ENCODE assay signal across 8 mouse cellular contexts in the genomic region with DNA sequence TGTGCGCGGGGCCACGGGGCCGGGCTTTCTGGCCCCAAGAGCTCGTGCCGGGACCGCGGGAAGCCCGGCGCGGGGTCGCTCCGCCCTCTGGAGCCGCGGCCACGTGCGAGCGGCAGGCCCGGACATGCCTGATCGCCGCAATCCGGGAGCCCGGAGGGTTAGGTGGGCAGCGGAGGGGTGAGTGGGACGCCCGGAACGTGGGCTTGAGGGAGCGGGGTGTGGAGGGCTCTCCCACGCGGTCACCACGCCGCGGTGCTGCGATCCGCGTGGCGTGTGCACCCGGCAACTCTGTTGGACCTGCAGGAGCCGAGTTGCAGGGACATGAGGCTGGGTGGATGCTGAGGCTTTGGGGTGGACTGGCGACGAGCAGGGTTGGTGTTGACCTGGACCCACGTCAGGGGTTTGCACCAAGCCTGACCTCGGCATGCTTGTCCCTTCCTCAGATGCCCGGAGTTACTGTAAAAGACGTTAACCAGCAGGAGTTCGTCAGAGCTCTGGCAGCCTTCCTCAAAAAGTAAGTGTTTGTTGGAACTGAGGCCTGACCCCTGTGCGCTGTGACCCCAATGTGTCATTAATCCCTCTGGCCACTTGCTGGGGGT. TPM values are rescaled to one million over a fixed set of nuclear protein-coding genes. Genes with fewer than 3 reads are reported as not detected.
DNase-seq lines count a peak whose midpoint lies in the region; ATAC-seq and TF ChIP-seq lines count a peak whose summit lies in the region.

No protein-coding gene starts in this region.

- peak; percentile 59 for DNase-seq in adrenal gland, postnatal 14 days
- DNase-seq in adrenal gland, postnatal 36 days = no peak
- peak; percentile 35 for DNase-seq in thymus, postnatal 4 days
- no peak for DNase-seq in thymus, adult 18-20 months
- DNase-seq in kidney, postnatal 0 days (ENCODE audit: low spot score) = peak; percentile 58
- no peak for DNase-seq in midbrain, embryonic 14.5 days
- no peak for DNase-seq in B cell, adult 2 months

- H3K36me3 ChIP-seq in kidney, postnatal 0 days (ENCODE audit: insufficient read depth, low read length) = peaks cover 28% of the 10 kb centered on the region; the same call in 1 of the 2 replicates
- H3K36me3 ChIP-seq in midbrain, embryonic 14.5 days (ENCODE audit: control insufficient read depth, insufficient read depth, low read length) = peaks cover 39% of the 10 kb centered on the region

- peak overlapping the region; percentile 99 for H3K4me3 ChIP-seq in kidney, postnatal 0 days (replicated peaks; ENCODE audit: low read depth, low read length)
- peak overlapping the region; percentile 98 for H3K4me3 ChIP-seq in midbrain, embryonic 14.5 days (replicated peaks; ENCODE audit: low read depth, low read length)

- peak; percentile 2; the same call in 1 of the 2 replicates for ATAC-seq in kidney, postnatal 0 days (replicated peaks; ENCODE audit: low FRiP score, low read depth)
- ATAC-seq in midbrain, embryonic 14.5 days (ENCODE audit: low FRiP score, low TSS enrichment) = peak; percentile 1; the same call in 1 of the 2 replicates
- ATAC-seq in monocyte, adult 5-6 weeks (replicated peaks; ENCODE audit: insufficient number of reproducible peaks, low FRiP score, low TSS enrichment, poor library complexity, severe bottlenecking) = no peak

- 0% methylated on average over 47 of the region's 47 CpGs for WGBS in kidney, postnatal 0 days
- WGBS in midbrain, embryonic 14.5 days = under 1% methylated on average over 47 of the region's 47 CpGs

- H3K9ac ChIP-seq in kidney, postnatal 0 days (ENCODE audit: low read depth, low read length) = peak overlapping the region; percentile 100
- peak overlapping the region; percentile 99 for H3K9ac ChIP-seq in midbrain, embryonic 14.5 days (replicated peaks; ENCODE audit: low read length)

- peak overlapping the region; percentile 89 for H3K27ac ChIP-seq in kidney, postnatal 0 days
- peak overlapping the region; percentile 88 for H3K27ac ChIP-seq in midbrain, embryonic 14.5 days (replicated peaks; ENCODE audit: low read depth, low read length)

- no peaks in the 10 kb centered on the region for H3K9me3 ChIP-seq in kidney, postnatal 0 days (replicated peaks; ENCODE audit: low read length)
- no peaks in the 10 kb centered on the region for H3K9me3 ChIP-seq in midbrain, embryonic 14.5 days (ENCODE audit: control insufficient read depth, low read length)

- TF ChIP-seq CTCF in kidney, postnatal 0 days (IDR thresholded peaks at IDR 0.05; ENCODE audit: low read depth) = no peak

- peaks cover 15% of the 10 kb centered on the region; the same call in 1 of the 2 replicates for H3K4me1 ChIP-seq in kidney, postnatal 0 days (replicated peaks; ENCODE audit: insufficient read depth, low read length)
- peaks cover 13% of the 10 kb centered on the region for H3K4me1 ChIP-seq in midbrain, embryonic 14.5 days (ENCODE audit: control insufficient read depth, insufficient read depth, low read length)

- peak overlapping the region; percentile 83 for H3K4me2 ChIP-seq in kidney, postnatal 0 days (ENCODE audit: low read length)
- H3K4me2 ChIP-seq in midbrain, embryonic 14.5 days (ENCODE audit: low read length) = peak overlapping the region; percentile 83

- H3K27me3 ChIP-seq in kidney, postnatal 0 days (ENCODE audit: insufficient read depth, low read length) = no peaks in the 10 kb centered on the region
- no peaks in the 10 kb centered on the region for H3K27me3 ChIP-seq in midbrain, embryonic 14.5 days (ENCODE audit: control insufficient read depth, insufficient read depth, low read length)

RNA-seq across cellular contexts. Expression of a gene that starts 0.6 kb away (rescaled TPM):
- total RNA-seq in adrenal gland, postnatal 14 days (2021) = 750 and 933 TPM in 2 replicates
- total RNA-seq in adrenal gland, postnatal 36 days (2021) = 1,000 to 10,000 TPM in 1 of 2 experiments, 100 to 1,000 TPM in 1; 964 to 1,011 TPM
- polyA plus RNA-seq in kidney, postnatal 0 days (2015; fragmentation: Nextera tagmentation; extraction: Ambion mirVana) = 2,933 and 3,330 TPM in 2 replicates
- 1,428 and 1,598 TPM in 2 replicates for polyA plus RNA-seq in midbrain, embryonic 14.5 days (2014; fragmentation: Nextera tagmentation; extraction: Ambion mirVana)
- total RNA-seq in monocyte, adult 5-6 weeks (2017) = 599 to 964 TPM (median 888 TPM) in 3 replicates

RNA-seq across cellular contexts. Expression of a gene that starts 12.4 kb away (rescaled TPM):
- 6.0 and 35.0 TPM in 2 replicates for total RNA-seq in adrenal gland, postnatal 14 days (2021)
- under 1 TPM; 0.20 to 0.26 TPM for total RNA-seq in adrenal gland, postnatal 36 days (2021)
- 1.7 and 2.7 TPM in 2 replicates for polyA plus RNA-seq in kidney, postnatal 0 days (2015; fragmentation: Nextera tagmentation; extraction: Ambion mirVana)
- polyA plus RNA-seq in midbrain, embryonic 14.5 days (2014; fragmentation: Nextera tagmentation; extraction: Ambion mirVana) = 0.28 TPM in 1 of 2 replicates, not detected in the other
- 26.8 to 46.7 TPM (median 35.0 TPM) in 3 replicates for total RNA-seq in monocyte, adult 5-6 weeks (2017)

RNA-seq across cellular contexts. Expression of a gene that starts 14.9 kb away (rescaled TPM):
- not detected in 2 replicates for total RNA-seq in adrenal gland, postnatal 14 days (2021)
- total RNA-seq in adrenal gland, postnatal 36 days (2021) = not detected
- 0.12 and 0.19 TPM in 2 replicates for polyA plus RNA-seq in kidney, postnatal 0 days (2015; fragmentation: Nextera tagmentation; extraction: Ambion mirVana)
- not detected in 2 replicates for polyA plus RNA-seq in midbrain, embryonic 14.5 days (2014; fragmentation: Nextera tagmentation; extraction: Ambion mirVana)
- total RNA-seq in monocyte, adult 5-6 weeks (2017) = not detected in 3 replicates

RNA-seq across cellular contexts. Expression of a gene that starts 15.1 kb away (rescaled TPM):
- total RNA-seq in adrenal gland, postnatal 14 days (2021) = not detected in 2 replicates
- not detected for total RNA-seq in adrenal gland, postnatal 36 days (2021)
- polyA plus RNA-seq in kidney, postnatal 0 days (2015; fragmentation: Nextera tagmentation; extraction: Ambion mirVana) = not detected in 2 replicates
- not detected in 2 replicates for polyA plus RNA-seq in midbrain, embryonic 14.5 days (2014; fragmentation: Nextera tagmentation; extraction: Ambion mirVana)
- total RNA-seq in monocyte, adult 5-6 weeks (2017) = not detected in 3 replicates

RNA-seq across cellular contexts. Expression of a gene that starts 17.9 kb away (rescaled TPM):
- 94.9 and 164 TPM in 2 replicates for total RNA-seq in adrenal gland, postnatal 14 days (2021)
- 10 to 100 TPM; 79.5 to 91.5 TPM for total RNA-seq in adrenal gland, postnatal 36 days (2021)
- polyA plus RNA-seq in kidney, postnatal 0 days (2015; fragmentation: Nextera tagmentation; extraction: Ambion mirVana) = 63.6 and 66.1 TPM in 2 replicates
- polyA plus RNA-seq in midbrain, embryonic 14.5 days (2014; fragmentation: Nextera tagmentation; extraction: Ambion mirVana) = 44.7 and 51.0 TPM in 2 replicates
- total RNA-seq in monocyte, adult 5-6 weeks (2017) = 214 to 370 TPM (median 269 TPM) in 3 replicates

Comparison
In these comparisons a context has a peak if more than half of its experiments do, and no peak if none do; other contexts are left out.
1. DNase-seq: peak in adrenal gland, postnatal 14 days (single experiment), thymus, postnatal 4 days (single experiment) and kidney, postnatal 0 days (single experiment); none in adrenal gland, postnatal 36 days (0 of 2), thymus, adult 18-20 months (0 of 2), midbrain, embryonic 14.5 days (single experiment) and B cell, adult 2 months (0 of 2).